Mouse (Mus musculus) limb, embryonic 11.5 days (tissue): Measurements from ENCODE around the gene Rilp. TPM values are rescaled to one million over a fixed set of nuclear protein-coding genes. Genes with fewer than 3 reads are reported as not detected.
A peak's percentile ranks its signal among the peaks of the same experiment; 100 is the strongest.

Experiments used
- ATAC-seq: fragments of 200-750 bp; cut with Nextera tagmentation; 2 replicates; pipeline ENCODE4 v1.8.0; 2017; ENCODE audit warnings: low read depth; ENCODE audit not compliant: insufficient number of reproducible peaks, low FRiP score, low TSS enrichment
- DNase-seq: peaks from one replicate; pipeline ENCODE4 v3.0.0-alpha.2; 2015; ENCODE audit warnings: low spot score
- H3K27ac ChIP-seq: fragments of 300-500 bp; sonication (generic); replicated peaks from 2 replicates; pipeline ENCODE4 v1.5.1; 2014; ENCODE audit warnings: low read depth, mild to moderate bottlenecking, low read length
- H3K27me3 ChIP-seq: fragments of 300-500 bp; sonication (generic); 2 replicates; pipeline ENCODE4 v1.6.1; 2014; ENCODE audit warnings: mild to moderate bottlenecking, low read length, mixed read lengths; ENCODE audit not compliant: control insufficient read depth, insufficient read depth
- H3K36me3 ChIP-seq: fragments of 300-500 bp; sonication (generic); 2 replicates; pipeline ENCODE4 v1.6.1; 2014; ENCODE audit warnings: mild to moderate bottlenecking, low read length, moderate library complexity, mixed read lengths; ENCODE audit not compliant: control insufficient read depth, insufficient read depth
- H3K4me1 ChIP-seq: fragments of 300-500 bp; sonication (generic); 2 replicates; pipeline ENCODE4 v1.6.1; 2014; ENCODE audit warnings: low read length, mixed read lengths; ENCODE audit not compliant: control insufficient read depth, insufficient read depth
- H3K4me2 ChIP-seq: fragments of 300-500 bp; sonication (generic); 2 replicates; pipeline ENCODE4 v1.6.1; 2014; ENCODE audit warnings: low read depth, mild to moderate bottlenecking, moderate library complexity; ENCODE audit not compliant: severe bottlenecking
- H3K4me3 ChIP-seq: fragments of 300-500 bp; sonication (generic); 2 replicates; pipeline ENCODE4 v1.5.1; 2014; ENCODE audit warnings: low read depth, low read length
- H3K9ac ChIP-seq: fragments of 300-500 bp; sonication (generic); 2 replicates; pipeline ENCODE4 v1.6.1; 2014; ENCODE audit warnings: mild to moderate bottlenecking, low read length
- H3K9me3 ChIP-seq: fragments of 300-500 bp; sonication (generic); 2 replicates; pipeline ENCODE4 v1.6.1; 2016; ENCODE audit warnings: low read length; ENCODE audit not compliant: control insufficient read depth
- WGBS: fragments of 180-500 bp; shearing (Covaris S2); extraction: QIAGEN DNeasy Blood & Tissue Kit; methylation state at CpG from one replicate; pipeline ENCODE4 v1.1.7; 2014; 5-methylcytosine and 5-hydroxymethylcytosine counted together
- polyA plus RNA-seq: library from polyadenylated mRNA; unstranded; fragments of >200 nt; fragmentation: Nextera tagmentation; extraction: Ambion mirVana; gene quantifications from 2 replicates; pipeline ENCODE4 v1.2.1, GENCODE M21; 2014

The Rilp gene
- polyA plus RNA-seq, 1 experiment from 2014 or later, result 0.59 TPM

- H3K27ac ChIP-seq, result no peak overlapping the region
- no peaks in the 10 kb centered on the region for H3K4me1 ChIP-seq
- H3K4me2 ChIP-seq, result no peak overlapping the region
- WGBS, result 85% methylated on average over 15 of the region's 15 CpGs
- ATAC-seq, result no peak
- no peaks in the 10 kb centered on the region for H3K9me3 ChIP-seq
- H3K27me3 ChIP-seq, result no peaks in the 10 kb centered on the region
- 0 out of 2 replicates have a peak overlapping the region, but pooled peaks have one; percentile 13 for H3K9ac ChIP-seq
- no peaks in the 10 kb centered on the region for H3K36me3 ChIP-seq
- no peak overlapping the region for H3K4me3 ChIP-seq
- DNase-seq, result no peak
Observed at GRCm38 (mm10) chr11:75525531-75526125, 15.7 kb downstream of the Rilp start.

GRCm38 (mm10) chr11:75526943-75527342 is 17.0 kb downstream of the Rilp start:
- Histone ChIP-seq H3K27me3 (no peaks in the 10 kb centered on the region), H3K4me3 (no peak overlapping the region), H3K4me1 (peaks cover under 1% of the 10 kb centered on the region; the same call in 1 of the 2 replicates), H3K4me2 (no peak overlapping the region), H3K9me3 (no peaks in the 10 kb centered on the region), H3K27ac (no peak overlapping the region), H3K9ac (no peak overlapping the region), H3K36me3 (no peaks in the 10 kb centered on the region)
- no peak for ATAC-seq
- WGBS, result 90% methylated on average over 6 of the region's 6 CpGs
- DNase-seq, result no peak

DNA sequence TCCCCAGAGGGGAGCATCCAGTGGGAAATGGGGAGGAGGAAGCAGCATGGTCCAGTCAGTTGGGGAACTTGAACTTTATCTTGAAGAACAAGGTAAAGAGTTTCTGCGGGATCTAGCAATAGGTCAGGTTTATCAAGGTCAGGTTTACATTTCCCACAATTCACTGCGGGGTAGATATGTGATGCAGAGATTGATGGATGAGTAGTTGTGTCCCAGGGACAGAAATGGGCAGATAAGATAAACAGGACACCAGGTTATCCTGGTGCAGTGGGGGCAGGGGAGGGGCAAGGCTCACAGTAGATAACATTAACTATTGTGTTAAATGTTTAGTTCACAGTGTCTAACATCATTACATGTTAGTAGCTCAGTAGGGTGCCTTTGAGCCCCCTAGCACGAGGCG is 19.9 kb downstream of the Rilp start:
- H3K4me3 ChIP-seq, result no peak overlapping the region
- 60% methylated on average over 4 of the region's 4 CpGs for WGBS
- no peak for DNase-seq

GRCm38 (mm10) chr11:75530325-75530724 is 20.4 kb downstream of the Rilp start:
- ATAC-seq (no peak), DNase-seq (peak; percentile 100)
- peak overlapping the region; percentile 83; the same call in 1 of the 2 replicates for H3K9ac ChIP-seq
- peak overlapping the region; percentile 66 for H3K4me3 ChIP-seq
- H3K36me3 ChIP-seq, result no peaks in the 10 kb centered on the region
- peak overlapping the region; percentile 100 for H3K4me2 ChIP-seq
- peaks cover 7% of the 10 kb centered on the region for H3K4me1 ChIP-seq
- H3K27ac ChIP-seq, result no peak overlapping the region
- WGBS, result 2% methylated on average over 10 of the region's 10 CpGs
- H3K27me3 ChIP-seq, result no peaks in the 10 kb centered on the region
- no peaks in the 10 kb centered on the region for H3K9me3 ChIP-seq

More for the DNA sequence above, 19.9 kb downstream of the Rilp start:
- H3K4me2 ChIP-seq, result no peak overlapping the region
- H3K4me1 ChIP-seq, result peaks cover 7% of the 10 kb centered on the region
- no peak overlapping the region for H3K9ac ChIP-seq
- no peaks in the 10 kb centered on the region for H3K27me3 ChIP-seq
- ATAC-seq, result no peak
- no peaks in the 10 kb centered on the region for H3K9me3 ChIP-seq
- H3K27ac ChIP-seq, result no peak overlapping the region
- no peaks in the 10 kb centered on the region for H3K36me3 ChIP-seq

DNA sequence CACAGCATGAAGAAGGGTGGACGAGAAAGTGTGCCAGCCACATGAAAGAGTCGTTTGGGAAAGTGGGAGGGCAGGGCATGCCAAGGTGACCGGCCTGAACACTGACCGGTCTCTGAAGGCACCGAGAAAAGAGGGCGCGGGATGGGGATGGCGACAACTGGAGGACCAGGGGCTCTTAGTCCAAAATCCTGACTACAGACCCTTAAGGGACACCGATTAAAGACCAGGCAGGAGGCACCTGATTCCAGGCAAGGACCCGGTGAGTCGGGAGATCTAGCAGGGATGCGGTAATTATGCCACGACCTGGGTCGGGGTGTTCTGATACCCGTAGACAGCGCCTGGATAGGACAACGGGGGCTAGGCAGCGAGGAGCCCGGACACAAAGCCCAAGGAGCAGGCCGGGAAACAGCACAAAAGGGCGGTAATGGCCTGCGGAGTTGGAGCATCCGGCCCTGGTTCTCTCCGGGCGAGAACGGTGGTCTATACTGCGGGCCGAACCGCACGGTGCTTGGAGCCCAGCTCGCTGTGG is 21.0 kb downstream of the Rilp start:
- no peaks in the 10 kb centered on the region for H3K27me3 ChIP-seq
- 0% methylated on average over 31 of the region's 31 CpGs for WGBS
- H3K4me3 ChIP-seq, result peak overlapping the region; percentile 66
- no peaks in the 10 kb centered on the region for H3K9me3 ChIP-seq
- ATAC-seq (peak; percentile 17; the same call in 1 of the 2 replicates), DNase-seq (peak; percentile 71)
- peak overlapping the region; percentile 74 for H3K27ac ChIP-seq
- H3K36me3 ChIP-seq, result no peaks in the 10 kb centered on the region
- peak overlapping the region; percentile 83 for H3K9ac ChIP-seq
- H3K4me2 ChIP-seq, result peak overlapping the region; percentile 100
- peaks cover 7% of the 10 kb centered on the region for H3K4me1 ChIP-seq

DNA sequence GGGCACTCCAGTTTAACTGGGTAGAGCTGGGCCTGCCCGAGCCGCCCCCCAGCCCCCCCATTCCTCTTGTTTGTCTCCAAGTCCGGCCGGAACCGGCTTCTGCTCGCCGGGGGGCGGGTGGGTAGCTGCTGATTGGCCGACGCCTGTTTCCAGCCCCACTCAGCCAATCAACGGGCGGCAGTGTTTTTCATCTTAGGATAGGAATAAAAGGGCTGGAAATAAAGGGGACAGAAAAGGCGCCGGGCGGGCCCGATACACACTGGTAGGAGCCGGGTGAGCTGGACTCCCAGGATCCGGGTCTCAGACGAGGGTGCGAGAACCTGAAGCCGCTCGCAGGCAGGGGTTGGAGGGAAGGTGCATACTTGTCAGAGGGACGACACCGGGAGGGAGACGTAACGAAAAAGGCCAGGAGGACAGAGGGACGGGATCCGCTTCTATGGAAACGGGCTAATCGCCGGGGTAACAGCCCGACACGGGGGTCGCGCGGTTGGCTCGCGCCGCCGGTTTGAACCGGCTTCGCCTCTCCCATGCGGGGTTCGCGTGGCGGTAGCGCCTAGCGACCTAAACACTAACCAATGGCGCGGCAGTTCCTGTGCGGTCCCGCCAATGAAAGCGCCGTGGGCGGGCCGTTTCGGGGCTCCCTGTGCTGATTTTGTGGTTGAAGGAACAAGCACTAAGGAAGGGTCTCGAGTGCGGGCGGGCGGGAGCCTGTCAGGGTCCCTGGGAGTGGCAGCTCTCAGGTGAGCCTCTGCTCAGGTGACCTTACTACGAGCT is 21.8 kb downstream of the Rilp start, which contains the start of gene Slc43a2:
Slc43a2 (plus strand) TSS at position 226 of the 774 bp plus-strand sequence.
- Histone ChIP-seq H3K4me2 (peak within 1 kb of the TSS; percentile 100), H3K9ac (peak within 1 kb of the TSS; percentile 83), H3K4me1 (peaks cover 7% of the 10 kb centered on the region), H3K36me3 (no peaks in the 10 kb centered on the region), H3K27me3 (no peaks in the 10 kb centered on the region), H3K27ac (peak within 1 kb of the TSS; percentile 74), H3K9me3 (no peaks in the 10 kb centered on the region), H3K4me3 (peak within 1 kb of the TSS; percentile 66)
- DNase-seq (peak; percentile 98), ATAC-seq (peak; percentile 91)
- WGBS, result under 1% methylated on average over 62 of the region's 62 CpGs

- no peaks in the 10 kb centered on the region for H3K27me3 ChIP-seq
- DNase-seq, result peak; percentile 51
Observed at GRCm38 (mm10) chr11:75532340-75533277, 22.7 kb downstream of the Rilp start.

More at GRCm38 (mm10) chr11:75532340-75533277, 22.7 kb downstream of the Rilp start:
- H3K4me3 ChIP-seq, result peak overlapping the region; percentile 66
- H3K27ac ChIP-seq, result no peak overlapping the region
- peak overlapping the region; percentile 52 for H3K9ac ChIP-seq
- peak overlapping the region; percentile 100 for H3K4me2 ChIP-seq
- no peaks in the 10 kb centered on the region for H3K36me3 ChIP-seq
- no peaks in the 10 kb centered on the region for H3K9me3 ChIP-seq
- no peak for ATAC-seq
- peaks cover 9% of the 10 kb centered on the region for H3K4me1 ChIP-seq
- WGBS, result 17% methylated on average over 38 of the region's 38 CpGs
